Mouse (Mus musculus) heart, postnatal 0 days (tissue): ENCODE measurements around the gene Evl. TPM values are rescaled to one million over a fixed set of nuclear protein-coding genes. Genes with fewer than 3 reads are reported as not detected.

ENCODE experiments used
- ATAC-seq: fragments of 200-750 bp; cut with Nextera tagmentation; 2 replicates; pipeline ENCODE4 v1.8.0; 2017; ENCODE audit warnings: low read depth, moderate number of reproducible peaks, moderate library complexity; ENCODE audit not compliant: insufficient read depth
- DNase-seq: peaks from one replicate; pipeline ENCODE4 v3.0.0-alpha.2; 2016; ENCODE audit warnings: low spot score
- H3K27ac ChIP-seq: fragments of 300-500 bp; sonication (generic); 2 replicates; pipeline ENCODE4 v1.5.1; 2014; ENCODE audit warnings: low read depth, mild to moderate bottlenecking
- H3K27me3 ChIP-seq: fragments of 300-500 bp; sonication (generic); 2 replicates; pipeline ENCODE4 v1.6.1; 2014; ENCODE audit warnings: low read length, mixed read lengths; ENCODE audit not compliant: control insufficient read depth, insufficient read depth
- H3K36me3 ChIP-seq: fragments of 300-500 bp; sonication (generic); replicated peaks from 2 replicates; pipeline ENCODE4 v1.6.1; 2014; ENCODE audit warnings: low read length, mixed read lengths; ENCODE audit not compliant: control insufficient read depth, insufficient read depth
- H3K4me1 ChIP-seq: fragments of 300-500 bp; sonication (generic); 2 replicates; pipeline ENCODE4 v1.6.1; 2014; ENCODE audit warnings: antibody characterized with exemption; ENCODE audit not compliant: control insufficient read depth, insufficient read depth
- H3K4me2 ChIP-seq: fragments of 300-500 bp; sonication (generic); 2 replicates; pipeline ENCODE4 v1.6.1; 2014; ENCODE audit warnings: low read depth, mild to moderate bottlenecking, low read length, moderate library complexity
- H3K4me3 ChIP-seq: fragments of 300-500 bp; sonication (generic); 2 replicates; pipeline ENCODE4 v1.5.1; 2014; ENCODE audit warnings: low read depth, low read length
- H3K9ac ChIP-seq: fragments of 300-500 bp; sonication (generic); replicated peaks from 2 replicates; pipeline ENCODE4 v1.6.1; 2014; ENCODE audit warnings: low read depth, low read length, mixed read lengths
- H3K9me3 ChIP-seq: fragments of 300-500 bp; sonication (generic); replicated peaks from 2 replicates; pipeline ENCODE4 v1.6.1; 2016; ENCODE audit warnings: low read length; ENCODE audit not compliant: control insufficient read depth
- CTCF ChIP-seq: IDR thresholded peaks from 2 replicates; pipeline ENCODE4 v1.5.1; 2016; ENCODE audit warnings: antibody characterized with exemption, control low read depth, low read depth
- EP300 ChIP-seq: IDR thresholded peaks from 2 replicates; pipeline ENCODE4 v1.6.1; 2016; ENCODE audit warnings: antibody characterized with exemption, low read depth
- WGBS: fragments of 180-500 bp; shearing (Covaris S2); extraction: QIAGEN DNeasy Blood & Tissue Kit; methylation state at CpG from one replicate; pipeline ENCODE4 v1.1.7; 2014; 5-methylcytosine and 5-hydroxymethylcytosine counted together
- polyA plus RNA-seq: library from polyadenylated mRNA; unstranded; fragments of >200 nt; fragmentation: Nextera tagmentation; extraction: Ambion mirVana; gene quantifications from 2 replicates; pipeline ENCODE4 v1.2.1, GENCODE M21; 2015
- total RNA-seq: library from RNA; depleted of rRNA; stranded (reverse); fragments of >200 nt; gene quantifications from 2 replicates; pipeline ENCODE4 v1.2.3, GENCODE M21; 2014; ENCODE audit warnings: low replicate concordance

The Evl gene
- total and polyA plus RNA-seq, 2 experiments from 2014 or later, result 26.6 to 39.5 TPM

- DNase-seq (no peak), ATAC-seq (no peak)
- H3K9me3 ChIP-seq, result no peaks in the 10 kb centered on the region
- H3K27me3 ChIP-seq, result no peaks in the 10 kb centered on the region
- H3K9ac ChIP-seq, result no peak overlapping the region
- H3K4me1 ChIP-seq, result peaks cover 10% of the 10 kb centered on the region
- no peak overlapping the region for H3K4me2 ChIP-seq
- H3K36me3 ChIP-seq, result peaks cover 64% of the 10 kb centered on the region
- H3K27ac ChIP-seq, result no peak overlapping the region
- TF ChIP-seq EP300 (no peak), CTCF (no peak)
- 53% methylated on average over 4 of the region's 4 CpGs for WGBS
- H3K4me3 ChIP-seq, result no peak overlapping the region
Measured at GRCm38 (mm10) chr12:108678366-108678765, 123.8 kb downstream of the Evl start.

- no peak for ATAC-seq
- no peak for DNase-seq
- no peak overlapping the region for H3K9ac ChIP-seq
- H3K9me3 ChIP-seq, result no peaks in the 10 kb centered on the region
- no peak overlapping the region for H3K4me3 ChIP-seq
- H3K4me1 ChIP-seq, result no peaks in the 10 kb centered on the region
- no peaks in the 10 kb centered on the region for H3K27me3 ChIP-seq
- 88% methylated on average over 8 of the region's 8 CpGs for WGBS
- H3K4me2 ChIP-seq, result no peak overlapping the region
- no peak overlapping the region for H3K27ac ChIP-seq
- TF ChIP-seq EP300 (no peak), CTCF (no peak)
- peaks cover 77% of the 10 kb centered on the region for H3K36me3 ChIP-seq
Measured at GRCm38 (mm10) chr12:108680861-108681260, 126.3 kb downstream of the Evl start.

GRCm38 (mm10) chr12:108682240-108683023 is 127.9 kb downstream of the Evl start:
- Histone ChIP-seq H3K4me1 (no peaks in the 10 kb centered on the region; the same call in 1 of the 2 replicates), H3K9me3 (no peaks in the 10 kb centered on the region), H3K27me3 (no peaks in the 10 kb centered on the region), H3K9ac (no peak overlapping the region), H3K27ac (no peak overlapping the region), H3K36me3 (peaks cover 74% of the 10 kb centered on the region), H3K4me2 (no peak overlapping the region), H3K4me3 (no peak overlapping the region)
- DNase-seq (no peak), ATAC-seq (no peak)
- TF ChIP-seq EP300 (no peak), CTCF (no peak)
- 79% methylated on average over 13 of the region's 13 CpGs for WGBS

- H3K9me3 ChIP-seq, result no peaks in the 10 kb centered on the region
- H3K9ac ChIP-seq, result no peak overlapping the region
- H3K4me2 ChIP-seq, result no peak overlapping the region
- 71% methylated on average over 6 of the region's 6 CpGs for WGBS
- peaks cover 40% of the 10 kb centered on the region for H3K36me3 ChIP-seq
- ATAC-seq (no peak), DNase-seq (no peak)
- no peak overlapping the region for H3K4me3 ChIP-seq
- peaks cover 5% of the 10 kb centered on the region for H3K4me1 ChIP-seq
- H3K27me3 ChIP-seq, result no peaks in the 10 kb centered on the region
- no peak for TF ChIP-seq CTCF
- no peak for TF ChIP-seq EP300
- H3K27ac ChIP-seq, result no peak overlapping the region; the same call in 1 of the 2 replicates
Measured at GRCm38 (mm10) chr12:108686463-108686862, 131.9 kb downstream of the Evl start.

GRCm38 (mm10) chr12:108686926-108687325 is 132.4 kb downstream of the Evl start:
- 62% methylated on average over 6 of the region's 6 CpGs for WGBS
- peak; percentile 31 for TF ChIP-seq CTCF
- no peak for TF ChIP-seq EP300
- Histone ChIP-seq H3K27ac (no peak overlapping the region), H3K4me1 (peaks cover 5% of the 10 kb centered on the region), H3K27me3 (no peaks in the 10 kb centered on the region), H3K4me3 (no peak overlapping the region), H3K36me3 (peaks cover 35% of the 10 kb centered on the region), H3K4me2 (no peak overlapping the region), H3K9ac (no peak overlapping the region), H3K9me3 (no peaks in the 10 kb centered on the region)
- ATAC-seq, result no peak
- peak; percentile 28 for DNase-seq
